Mouse (Mus musculus) cortical plate, adult 2 months (tissue): ENCODE measurements around the gene H2al2a. TPM values are rescaled to one million over a fixed set of nuclear protein-coding genes. Genes with fewer than 3 reads are reported as not detected.

Source experiments
- H3K27ac ChIP-seq: fragments of 200-500 bp; 2 replicates; pipeline ENCODE4 v1.5.1; 2012; ENCODE audit warnings: low read length, control low read depth, inconsistent platforms; ENCODE audit not compliant: insufficient read depth
- H3K4me1 ChIP-seq: fragments of 200-500 bp; 2 replicates; pipeline ENCODE4 v1.6.1; 2011; ENCODE audit warnings: low read length; ENCODE audit not compliant: control insufficient read depth, insufficient read depth
- H3K4me3 ChIP-seq: fragments of 200-500 bp; 2 replicates; pipeline ENCODE4 v1.5.1; 2011; ENCODE audit warnings: mild to moderate bottlenecking, low read length, control low read depth; ENCODE audit not compliant: insufficient read depth
- CTCF ChIP-seq: fragments of 200-500 bp; IDR thresholded peaks from 2 replicates; pipeline ENCODE4 v1.5.1; 2011; ENCODE audit warnings: mild to moderate bottlenecking, control low read depth, low read length; ENCODE audit not compliant: insufficient read depth; ENCODE audit errors: extremely low read depth
- POLR2A ChIP-seq: fragments of 200-500 bp; IDR thresholded peaks from 2 replicates; pipeline ENCODE4 v1.6.1; 2011; ENCODE audit warnings: mild to moderate bottlenecking, low read length, control low read depth; ENCODE audit not compliant: insufficient read depth; ENCODE audit errors: extremely low read depth
- polyA plus RNA-seq: library from polyadenylated mRNA; depleted of rRNA; stranded (reverse); fragments of >200 nt; gene quantifications from 2 replicates; pipeline ENCODE4 v1.2.3, GENCODE M21; 2012

H2al2a gene
- polyA plus RNA-seq, 1 experiment: not detected

- TF ChIP-seq CTCF (no peak), POLR2A (no peak)
- Histone ChIP-seq H3K4me1 (no peaks in the 10 kb centered on the region), H3K4me3 (no peak overlapping the region), H3K27ac (no peak overlapping the region)
Observed at GRCm38 (mm10) chr2:18015581-18015980, 18.8 kb upstream of the H2al2a start.

DNA sequence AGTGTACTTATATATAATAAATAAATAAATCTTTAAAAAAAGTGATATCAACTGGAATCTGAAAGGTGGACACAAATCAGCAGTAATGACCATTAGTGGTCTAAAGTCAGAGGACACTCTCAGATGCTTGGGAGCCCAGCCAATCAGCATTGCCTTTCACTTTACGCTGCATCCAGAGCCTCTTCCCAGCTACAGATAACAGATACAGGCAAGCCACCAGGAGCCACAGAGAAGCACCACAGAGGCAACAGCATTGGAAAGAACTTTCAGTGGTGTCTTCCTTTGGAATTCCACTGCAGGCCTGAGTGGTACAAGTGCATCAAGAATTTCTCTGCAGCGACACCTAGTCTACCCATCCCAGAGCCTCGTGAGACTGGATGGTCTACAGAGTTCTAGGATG lies 16.1 kb upstream of the H2al2a start:
- TF ChIP-seq CTCF: no peak
- TF ChIP-seq POLR2A: no peak
- Histone ChIP-seq H3K27ac (no peak overlapping the region), H3K4me1 (no peaks in the 10 kb centered on the region), H3K4me3 (no peak overlapping the region)

GRCm38 (mm10) chr2:18011226-18011625 lies 14.5 kb upstream of the H2al2a start:
- TF ChIP-seq CTCF (no peak), POLR2A (no peak)
- Histone ChIP-seq H3K4me1 (no peaks in the 10 kb centered on the region), H3K27ac (no peak overlapping the region), H3K4me3 (no peak overlapping the region)

DNA sequence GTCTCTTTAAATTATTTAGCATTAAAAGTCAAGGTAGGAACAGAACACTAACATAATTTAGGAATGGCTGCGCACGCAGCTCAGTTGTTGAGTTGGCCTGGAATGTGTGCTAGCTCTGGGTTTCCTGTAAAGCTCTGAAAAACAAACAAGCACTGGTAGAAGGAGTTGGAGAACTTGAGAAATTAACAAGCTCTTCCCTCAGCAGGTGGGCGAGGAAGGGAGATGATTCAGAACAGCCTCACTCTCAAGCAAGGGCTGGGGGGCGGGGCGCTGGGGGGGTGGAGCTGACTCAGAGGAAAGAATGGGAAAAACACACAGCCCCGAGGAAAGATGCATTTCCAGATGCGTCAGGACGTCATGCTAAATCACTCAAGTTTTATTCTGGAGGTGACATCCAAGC lies 8.4 kb upstream of the H2al2a start:
- H3K4me3 ChIP-seq: no peak overlapping the region
- TF ChIP-seq CTCF (no peak), POLR2A (no peak)
- H3K27ac ChIP-seq: no peak overlapping the region
- H3K4me1 ChIP-seq: no peaks in the 10 kb centered on the region

GRCm38 (mm10) chr2:18004286-18004685 lies 7.5 kb upstream of the H2al2a start:
- Histone ChIP-seq H3K4me1 (no peaks in the 10 kb centered on the region), H3K4me3 (no peak overlapping the region), H3K27ac (no peak overlapping the region)
- TF ChIP-seq POLR2A: no peak
- TF ChIP-seq CTCF: no peak

DNA sequence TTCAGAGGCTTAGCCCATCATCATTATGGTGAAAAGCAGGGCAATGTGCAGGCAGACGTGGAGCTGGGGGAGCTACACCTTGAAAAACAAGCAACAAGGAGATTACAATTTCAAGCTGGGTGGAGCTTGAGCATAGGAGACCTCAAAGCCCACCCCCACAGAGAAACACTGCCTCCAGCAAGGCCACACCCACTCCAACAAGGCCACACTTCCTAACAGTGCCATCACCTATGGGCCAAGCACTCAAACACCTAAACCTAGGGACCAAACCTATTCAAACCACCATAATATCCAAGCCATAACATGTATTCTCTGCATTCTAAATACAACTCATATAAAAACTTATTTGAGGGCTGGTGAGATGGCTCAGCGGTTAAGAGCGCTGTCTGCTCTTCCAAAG lies 5.5 kb upstream of the H2al2a start:
- Histone ChIP-seq H3K27ac (no peak overlapping the region), H3K4me1 (no peaks in the 10 kb centered on the region), H3K4me3 (no peak overlapping the region)
- TF ChIP-seq POLR2A: no peak
- TF ChIP-seq CTCF: no peak

GRCm38 (mm10) chr2:17989562-17989961 lies 7.2 kb downstream of the H2al2a start:
- no peak overlapping the region for H3K27ac ChIP-seq
- H3K4me1 ChIP-seq: no peaks in the 10 kb centered on the region
- H3K4me3 ChIP-seq: no peak overlapping the region
- TF ChIP-seq POLR2A (no peak), CTCF (no peak)

DNA sequence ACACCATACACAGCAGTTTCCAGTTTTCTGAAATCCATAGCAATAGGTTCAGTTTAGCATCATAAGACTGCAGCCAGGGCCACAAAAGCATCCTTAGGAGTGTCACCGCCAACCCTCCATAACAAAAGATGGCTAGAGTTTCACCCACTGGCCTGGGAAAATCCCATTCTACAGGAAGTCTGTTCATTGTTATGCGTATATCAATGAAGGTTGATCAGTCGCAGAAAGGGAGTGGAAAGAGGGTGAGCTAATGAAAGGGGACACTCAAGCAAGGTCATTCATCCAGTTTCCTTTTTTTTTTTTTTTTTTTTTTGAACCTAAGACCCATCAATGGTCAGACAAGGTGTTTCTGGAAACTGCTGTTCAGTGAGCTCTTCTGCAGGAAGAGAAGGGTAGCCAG lies 7.6 kb downstream of the H2al2a start:
- H3K4me3 ChIP-seq: no peak overlapping the region
- no peak for TF ChIP-seq CTCF
- no peak for TF ChIP-seq POLR2A
- H3K4me1 ChIP-seq: no peaks in the 10 kb centered on the region
- no peak overlapping the region for H3K27ac ChIP-seq

DNA sequence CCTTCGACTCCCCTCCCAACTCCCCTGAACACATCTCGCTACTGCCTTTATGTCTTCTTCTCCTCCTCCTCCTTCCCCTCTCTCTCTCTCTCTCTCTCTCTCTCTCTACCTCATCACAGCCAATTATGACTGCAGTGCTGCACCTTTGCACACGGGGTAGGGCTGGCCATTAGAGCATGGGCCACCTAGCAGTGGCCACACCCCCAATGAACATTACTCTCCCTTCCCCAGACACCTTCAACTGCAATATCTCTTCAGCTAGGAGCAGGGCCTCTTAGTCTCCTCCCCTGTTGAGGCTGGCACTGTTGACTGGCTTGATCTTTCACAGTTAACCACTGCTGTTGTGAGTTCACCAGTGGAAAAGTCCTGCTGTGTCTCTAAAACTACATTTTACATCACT lies 10.1 kb downstream of the H2al2a start:
- no peak for TF ChIP-seq POLR2A
- no peak for TF ChIP-seq CTCF
- H3K4me1 ChIP-seq: no peaks in the 10 kb centered on the region
- no peak overlapping the region for H3K4me3 ChIP-seq
- no peak overlapping the region for H3K27ac ChIP-seq

DNA sequence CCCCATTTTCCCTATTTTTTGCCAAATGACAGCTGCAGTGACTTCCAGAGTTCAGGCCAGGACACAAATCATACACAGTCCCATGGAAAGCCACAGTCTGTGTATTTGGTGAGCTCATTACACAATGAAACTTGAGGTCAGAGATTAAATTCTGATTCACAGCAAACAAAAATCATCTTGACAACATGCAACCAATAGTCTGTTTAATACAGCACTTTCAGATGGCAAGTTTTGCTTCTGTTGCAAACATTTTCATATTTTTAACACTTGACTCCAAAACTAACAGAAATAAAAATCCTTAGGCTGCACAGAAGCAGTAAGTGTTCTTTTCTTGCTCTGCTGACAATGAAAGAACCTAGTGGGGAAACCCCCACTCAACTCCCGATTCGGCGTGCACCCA lies 12.0 kb downstream of the H2al2a start:
- TF ChIP-seq CTCF (no peak), POLR2A (no peak)
- no peak overlapping the region for H3K4me3 ChIP-seq
- no peak overlapping the region for H3K27ac ChIP-seq
- H3K4me1 ChIP-seq: no peaks in the 10 kb centered on the region

GRCm38 (mm10) chr2:17982747-17983146 lies 14.0 kb downstream of the H2al2a start:
- Histone ChIP-seq H3K27ac (no peak overlapping the region), H3K4me1 (no peaks in the 10 kb centered on the region), H3K4me3 (no peak overlapping the region)
- no peak for TF ChIP-seq POLR2A
- TF ChIP-seq CTCF: no peak
